Mouse (Mus musculus) urinary bladder, postnatal 4 days (tissue): ENCODE data around the gene 5730480H06Rik.

Experiments used
- DNase-seq, 2 experiments: peaks; one replicate each; pipeline ENCODE4 v3.0.0; 2021 to 2022; ENCODE audit warnings: low spot score in 2 of 2

5730480H06Rik gene

DNA sequence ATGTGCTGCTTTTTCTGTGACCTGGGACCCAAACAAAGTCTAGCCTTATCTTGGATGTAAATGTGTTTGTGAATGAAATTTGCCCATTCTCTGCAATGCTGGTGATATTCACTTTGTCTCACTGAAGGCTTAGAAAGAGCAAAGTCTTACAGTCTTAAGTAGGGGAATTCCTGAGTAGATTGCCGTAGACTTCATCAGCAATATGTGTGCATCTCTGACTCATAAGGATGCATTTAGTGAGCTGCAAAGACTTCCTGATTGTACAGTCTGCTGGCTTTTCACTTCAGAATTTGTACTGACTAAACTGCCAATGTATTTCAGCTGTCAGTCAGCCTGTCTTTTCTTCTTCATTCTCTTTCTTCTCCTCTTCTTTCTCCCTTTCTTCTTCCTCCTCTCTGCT is 94.2 kb downstream of the 5730480H06Rik start:
- no peak for DNase-seq

DNA sequence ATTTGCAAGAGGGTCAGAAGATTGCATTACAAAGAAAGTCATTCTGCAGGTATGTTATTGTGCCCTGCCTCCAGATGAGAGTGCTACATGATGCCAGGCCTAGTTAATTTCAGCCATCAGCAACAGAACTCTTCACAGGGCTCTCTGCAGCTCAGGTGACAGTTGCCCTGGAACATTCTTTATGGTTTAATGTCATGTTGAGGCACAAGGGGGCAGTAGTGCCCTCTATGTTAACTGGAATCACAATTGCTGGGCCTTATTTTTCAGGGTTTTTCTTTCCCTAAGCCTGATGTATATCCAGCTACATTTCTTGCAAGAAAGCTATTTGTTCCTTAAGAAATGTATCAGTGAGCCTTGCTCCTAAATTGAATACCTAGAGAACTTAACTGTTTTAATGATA is 102.7 kb downstream of the 5730480H06Rik start:
- DNase-seq = no peak

DNA sequence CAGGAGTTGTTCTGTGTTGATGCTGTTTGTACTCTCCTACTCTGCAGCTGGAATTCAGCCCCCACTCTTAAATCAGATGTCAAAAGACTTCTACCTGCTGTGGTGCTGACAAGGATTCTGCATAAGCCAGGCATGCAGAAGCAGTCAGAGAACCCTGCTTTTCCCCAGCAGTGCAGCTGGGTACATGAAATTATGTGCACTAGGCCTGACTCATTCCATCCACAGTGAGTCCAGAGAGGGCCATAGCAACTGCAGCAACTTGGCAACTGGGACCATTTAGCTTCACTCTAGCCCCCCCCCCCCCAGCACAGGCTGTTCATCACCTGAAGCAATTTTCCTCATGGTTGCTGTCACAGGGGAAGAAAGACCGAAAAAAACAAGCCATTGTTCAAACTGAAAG is 121.1 kb downstream of the 5730480H06Rik start:
- DNase-seq = no peak

GRCm38 (mm10) chr5:48460221-48460620 is 132.5 kb downstream of the 5730480H06Rik start:
- DNase-seq = no peak
